Mouse (Mus musculus) megakaryocyte-erythroid progenitor cell, adult 5-6 weeks (primary cell): ENCODE results near the gene Ceacam11. TPM values are rescaled to one million over a fixed set of nuclear protein-coding genes. Genes with fewer than 3 reads are reported as not detected.
"Not testable (repeated sequence)": the region's sequence is repeated elsewhere in the genome, so short reads cannot be mapped to it uniquely, and the experiment has no call there.

ENCODE experiments used
- ATAC-seq: replicated peaks from 2 replicates; pipeline ENCODE4 v1.8.0; 2016; ENCODE audit warnings: mild to moderate bottlenecking, inconsistent platforms; ENCODE audit not compliant: severe bottlenecking, poor library complexity, low FRiP score, low TSS enrichment
- total RNA-seq, 2 experiments: library from RNA; stranded (forward) in 1 of 2; stranded (reverse) in 1 of 2; fragments of 200-1000, 215-1000 nt in 1 of 2; fragments of >200 nt in 1 of 2; fragmentation: Nextera tagmentation in 1 of 2; gene quantifications; 2 replicates each; pipeline ENCODE4 v1.2.3; 2014 to 2017

Ceacam11 gene
- total RNA-seq (2014; fragmentation: Nextera tagmentation), result not detected in 2 replicates
- not detected in 2 replicates for total RNA-seq (2017)

GRCm38 (mm10) chr7:17971824-17972223 lies at the start of gene Ceacam11:
Gene Ceacam11, plus strand, starts transcription at chr7:17972124.
- no peak for ATAC-seq

- ATAC-seq, result not testable (repeated sequence)
These were observed 29.2 kb downstream of the Ceacam11 start for GRCm38 (mm10) chr7:18001131-18001530.

- ATAC-seq, result no peak
These were observed 37.7 kb downstream of the Ceacam11 start, which contains the start of gene Ceacam13 for GRCm38 (mm10) chr7:18009589-18009988. Gene Ceacam13, plus strand, starts transcription at chr7:18009889.

Other genes with a start within 250 kb of the Ceacam11 start
- gene Ceacam14, start 159.5 kb upstream of the Ceacam11 start, total RNA-seq (2014; fragmentation: Nextera tagmentation), result not detected in 2 replicates
- not detected in 2 replicates for gene Ceacam14, start 159.5 kb upstream of the Ceacam11 start, total RNA-seq (2017)
- not detected in 2 replicates for gene Gm5155, start 100.4 kb upstream of the Ceacam11 start, total RNA-seq (2014; fragmentation: Nextera tagmentation)
- not detected in 2 replicates for gene Gm5155, start 100.4 kb upstream of the Ceacam11 start, total RNA-seq (2017)
- gene Ceacam13, start 37.8 kb downstream of the Ceacam11 start, total RNA-seq (2014; fragmentation: Nextera tagmentation), result not detected in 2 replicates
- gene Ceacam13, start 37.8 kb downstream of the Ceacam11 start, total RNA-seq (2017), result not detected in 2 replicates
- gene Ceacam12, start 93.8 kb downstream of the Ceacam11 start, total RNA-seq (2014; fragmentation: Nextera tagmentation), result not detected in 2 replicates
- gene Ceacam12, start 93.8 kb downstream of the Ceacam11 start, total RNA-seq (2017), result not detected in 2 replicates
- gene Igfl3, start 204.4 kb downstream of the Ceacam11 start, total RNA-seq (2014; fragmentation: Nextera tagmentation), result not detected in 2 replicates
- not detected in 2 replicates for gene Igfl3, start 204.4 kb downstream of the Ceacam11 start, total RNA-seq (2017)